Mouse (Mus musculus) midbrain, embryonic 10.5 days (tissue): ENCODE results near the gene Zfp953. TPM values are rescaled to one million over a fixed set of nuclear protein-coding genes. Genes with fewer than 3 reads are reported as not detected.

Experiments used
- polyA plus RNA-seq: library from polyadenylated mRNA; unstranded; fragments of >200 nt; fragmentation: Nextera tagmentation; extraction: Ambion mirVana; gene quantifications from 2 replicates; pipeline ENCODE4 v1.2.1, GENCODE M21; 2016

The Zfp953 gene
- polyA plus RNA-seq, 1 experiment from 2014 or later: 1.0 TPM

Other genes with a start within 250 kb of the Zfp953 start
- gene Rslcan18, start 244.3 kb downstream of the Zfp953 start, polyA plus RNA-seq: 0.15 and 0.19 TPM in 2 replicates
- gene Zfp759, start 238.9 kb downstream of the Zfp953 start, polyA plus RNA-seq: 1.5 and 1.8 TPM in 2 replicates
- gene Rsl1, start 187.4 kb downstream of the Zfp953 start, polyA plus RNA-seq: 6.7 and 6.8 TPM in 2 replicates
- gene Zfp455, start 166.1 kb downstream of the Zfp953 start, polyA plus RNA-seq: 1.2 and 1.4 TPM in 2 replicates
- gene Zfp458, start 82.1 kb downstream of the Zfp953 start, polyA plus RNA-seq: 1.3 and 1.7 TPM in 2 replicates
- gene Zfp457, start 54.1 kb downstream of the Zfp953 start, polyA plus RNA-seq: 0.37 and 0.59 TPM in 2 replicates
- 1.5 and 1.8 TPM in 2 replicates for gene Zfp595, start 28.0 kb downstream of the Zfp953 start, polyA plus RNA-seq
- not detected in 2 replicates for gene Gm28044, start 69 bp downstream of the Zfp953 start, polyA plus RNA-seq
- gene Gm28041, start 15.1 kb upstream of the Zfp953 start, polyA plus RNA-seq: 0.16 and 0.19 TPM in 2 replicates
- 0.79 and 0.95 TPM in 2 replicates for gene Zfp456, start 15.2 kb upstream of the Zfp953 start, polyA plus RNA-seq
- gene Zfp429, start 39.2 kb upstream of the Zfp953 start, polyA plus RNA-seq: 3.3 and 4.3 TPM in 2 replicates
- gene Zfp459, start 60.8 kb upstream of the Zfp953 start, polyA plus RNA-seq: 0.39 TPM in 2 replicates
- 6.0 and 6.6 TPM in 2 replicates for gene Zfp874a, start 91.0 kb upstream of the Zfp953 start, polyA plus RNA-seq
- 1.4 and 1.6 TPM in 2 replicates for gene Zfp874b, start 123.7 kb upstream of the Zfp953 start, polyA plus RNA-seq
- gene Zfp58, start 139.9 kb upstream of the Zfp953 start, polyA plus RNA-seq: 15.1 and 15.9 TPM in 2 replicates
- gene Gm26965, start 165.5 kb upstream of the Zfp953 start, polyA plus RNA-seq: 0.29 TPM in 1 of 2 replicates, not detected in the other
- 24.3 and 27.5 TPM in 2 replicates for gene Zfp87, start 165.6 kb upstream of the Zfp953 start, polyA plus RNA-seq
- 17.7 and 19.0 TPM in 2 replicates for gene Zfp748, start 193.2 kb upstream of the Zfp953 start, polyA plus RNA-seq
- 3.2 and 3.7 TPM in 2 replicates for gene Zfp729b, start 249.1 kb upstream of the Zfp953 start, polyA plus RNA-seq